Mouse (Mus musculus): Measurements from ENCODE around the gene Tnfsfm13.

Gene Tnfsfm13

DNA sequence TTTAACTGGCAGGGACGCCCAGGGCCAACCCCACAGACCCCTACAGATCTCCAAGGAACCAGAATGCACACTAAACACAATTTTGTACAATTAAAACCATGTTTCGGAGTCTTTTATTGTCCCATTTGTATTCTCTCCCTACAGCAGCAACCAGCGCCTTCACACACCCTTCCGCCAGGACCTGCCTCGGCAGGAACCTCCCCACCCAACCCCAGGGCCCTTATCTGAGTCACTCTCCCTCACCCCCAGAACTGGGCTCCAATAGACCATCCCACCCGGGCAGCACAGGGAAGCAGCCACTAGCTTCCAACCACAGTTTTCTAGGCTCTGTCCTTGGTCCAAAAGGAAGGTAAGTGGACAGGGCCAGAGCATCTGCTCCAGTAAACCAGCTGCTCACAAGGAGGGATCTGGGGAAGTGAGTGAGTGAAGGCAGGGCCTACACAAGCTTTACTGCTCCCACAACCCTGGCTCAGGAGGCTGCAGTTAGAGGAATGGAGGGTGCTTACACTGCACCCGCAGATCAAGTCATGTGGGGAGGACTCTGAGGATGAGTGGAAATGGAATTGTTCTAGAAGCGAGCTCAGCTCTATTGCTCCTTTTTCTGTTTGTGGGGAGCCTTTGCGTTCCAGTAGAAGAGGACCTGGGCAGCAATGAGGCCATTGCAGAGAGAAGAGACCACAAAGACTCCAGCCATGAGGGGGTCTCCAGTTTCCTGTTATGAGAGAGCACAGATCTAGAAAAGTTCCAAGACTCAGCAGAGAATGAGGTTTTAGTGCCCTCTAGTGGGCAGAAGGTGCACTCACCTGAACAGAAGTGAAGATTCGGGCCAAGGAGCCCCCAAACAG is 39.1 kb downstream of the Tnfsfm13 start:
- DNase-seq (ENCODE audit: extremely low read depth, insufficient read length, low spot score), result no peak

DNA sequence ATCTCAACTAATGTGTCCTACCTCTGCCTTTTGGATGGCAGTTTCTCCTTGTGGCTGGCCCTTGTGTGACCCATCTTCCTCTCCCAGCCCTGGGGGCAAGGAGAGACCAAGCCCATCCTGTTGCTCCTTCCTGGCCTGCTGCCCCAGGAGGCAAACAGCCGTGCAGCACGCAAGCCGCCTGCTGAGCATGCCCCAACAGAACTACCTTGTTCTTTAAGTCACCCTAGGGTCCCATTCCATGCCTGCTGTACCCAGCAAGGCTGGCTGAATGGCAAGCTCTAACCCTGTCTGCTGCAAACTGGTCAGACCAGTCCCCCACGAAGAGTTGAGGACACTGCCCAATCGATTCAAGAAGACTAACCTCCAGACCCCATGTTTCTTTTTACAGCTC is 39.8 kb downstream of the Tnfsfm13 start:
- DNase-seq (ENCODE audit: extremely low read depth, insufficient read length, low spot score), result no peak

DNA sequence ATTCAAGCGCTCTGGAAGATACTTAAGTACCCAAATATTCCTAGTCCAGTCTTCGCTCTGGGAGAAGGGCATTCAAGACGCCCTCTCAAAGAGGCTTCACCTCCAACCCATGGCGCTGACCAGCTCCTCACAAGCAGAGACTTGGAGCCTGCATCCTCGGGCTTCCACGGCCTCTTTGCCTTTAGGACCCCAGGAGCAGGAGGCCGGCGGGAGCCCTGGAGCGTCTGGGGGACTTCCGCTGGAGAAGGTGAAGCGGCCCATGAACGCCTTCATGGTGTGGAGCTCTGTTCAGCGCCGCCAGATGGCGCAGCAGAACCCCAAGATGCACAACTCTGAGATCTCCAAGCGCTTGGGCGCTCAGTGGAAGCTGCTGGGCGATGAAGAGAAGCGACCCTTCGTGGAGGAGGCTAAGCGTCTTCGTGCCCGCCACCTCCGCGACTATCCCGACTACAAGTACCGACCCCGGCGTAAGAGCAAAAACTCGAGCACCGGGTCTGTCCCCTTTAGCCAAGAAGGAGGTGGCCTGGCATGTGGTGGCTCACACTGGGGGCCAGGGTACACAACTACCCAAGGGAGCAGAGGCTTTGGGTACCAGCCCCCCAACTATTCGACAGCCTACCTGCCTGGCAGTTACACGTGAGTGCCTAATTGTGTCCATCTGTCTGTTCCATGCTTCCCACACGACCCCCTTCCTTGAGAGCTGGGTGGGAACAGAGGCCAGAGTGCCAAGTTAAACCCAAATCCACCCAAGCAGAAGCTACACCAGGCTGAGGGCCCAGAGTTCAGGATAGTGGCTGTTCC is 40.4 kb downstream of the Tnfsfm13 start, which contains the start of gene Sox15:
Gene Sox15, plus strand, starts transcription at position 51 of the 801 bp plus-strand sequence.
- no peak for DNase-seq (ENCODE audit: extremely low read depth, insufficient read length, low spot score)

DNA sequence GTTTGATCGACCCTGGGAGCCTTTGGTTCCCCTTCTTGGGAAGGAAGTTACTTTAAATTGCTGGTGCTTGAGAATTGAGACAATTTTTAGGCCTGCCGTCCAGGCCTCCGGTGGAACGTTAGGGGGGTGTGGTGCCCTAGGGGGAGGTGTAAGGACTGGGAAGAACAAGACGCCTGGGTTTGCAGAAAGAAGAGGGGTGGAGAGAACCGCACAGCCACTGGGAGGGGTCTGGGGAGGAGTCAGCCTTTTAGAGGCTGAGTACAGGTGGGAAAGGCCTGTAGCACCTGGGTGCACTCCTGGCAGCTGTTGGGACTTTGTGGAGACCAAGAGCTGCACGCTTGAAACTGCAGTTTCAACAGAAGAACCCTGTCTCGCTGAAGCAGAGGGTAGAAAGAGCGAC is 41.1 kb downstream of the Tnfsfm13 start:
- DNase-seq (ENCODE audit: extremely low read depth, insufficient read length, low spot score), result no peak

DNA sequence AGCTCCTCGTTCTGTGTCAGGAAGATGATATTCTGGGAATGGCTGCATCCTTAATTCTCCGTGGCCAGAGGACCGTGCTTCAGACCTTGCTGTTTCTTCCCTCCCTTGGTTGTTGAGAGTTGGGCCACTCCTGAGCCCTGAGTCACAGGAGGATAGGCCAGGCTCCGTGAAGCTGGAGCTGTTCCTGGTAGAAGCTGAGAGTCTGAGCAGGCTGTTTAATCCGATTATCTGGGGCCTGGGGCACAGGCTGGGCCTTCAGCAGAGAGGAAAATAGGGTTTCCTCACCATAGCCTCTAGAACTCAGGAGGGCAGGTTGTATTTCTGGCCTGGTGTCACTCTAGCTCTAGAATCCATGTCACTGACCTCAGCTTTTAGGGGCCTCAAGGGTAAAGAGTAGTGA is 42.5 kb downstream of the Tnfsfm13 start:
- no peak for DNase-seq (ENCODE audit: extremely low read depth, insufficient read length, low spot score)

DNA sequence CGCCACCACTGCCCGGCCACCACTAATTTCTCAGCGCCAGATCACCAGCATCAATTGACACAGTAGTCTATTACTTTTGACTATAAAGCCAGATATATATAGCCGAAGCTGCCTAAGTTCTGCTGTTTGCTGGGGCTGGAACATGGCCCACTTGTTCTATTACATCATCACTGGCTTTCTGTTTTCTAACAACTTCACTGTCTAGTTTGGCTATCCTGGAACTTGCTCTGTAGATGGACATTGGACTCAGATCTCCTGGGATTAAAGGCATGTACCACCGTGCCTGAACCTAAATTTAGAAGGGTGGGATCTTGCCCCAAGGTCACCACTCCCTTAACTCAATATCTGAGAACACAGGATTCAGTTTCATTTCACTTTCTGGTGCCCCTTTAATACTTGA is 50.0 kb downstream of the Tnfsfm13 start:
- DNase-seq (ENCODE audit: extremely low read depth, insufficient read length, low spot score), result no peak

DNA sequence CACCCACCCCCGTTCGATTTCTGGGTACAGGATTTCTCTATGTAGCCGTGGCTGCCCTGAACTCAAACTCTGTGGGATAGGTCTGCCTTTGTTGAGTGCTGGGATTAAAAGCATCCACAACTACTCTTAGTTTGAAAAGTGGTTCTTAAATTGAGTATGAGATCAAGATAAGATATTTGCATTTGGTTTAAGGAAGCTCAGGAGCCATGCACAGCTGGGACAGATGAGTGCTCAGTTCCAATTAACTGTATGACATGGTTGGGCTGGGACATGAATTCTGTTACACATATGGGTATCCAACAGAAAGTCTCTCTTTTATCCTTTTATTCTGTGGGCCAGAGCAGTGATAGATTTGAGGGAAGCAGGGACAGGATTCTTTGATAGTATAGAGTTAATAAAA is 60.4 kb downstream of the Tnfsfm13 start:
- DNase-seq (ENCODE audit: extremely low read depth, insufficient read length, low spot score), result no peak

DNA sequence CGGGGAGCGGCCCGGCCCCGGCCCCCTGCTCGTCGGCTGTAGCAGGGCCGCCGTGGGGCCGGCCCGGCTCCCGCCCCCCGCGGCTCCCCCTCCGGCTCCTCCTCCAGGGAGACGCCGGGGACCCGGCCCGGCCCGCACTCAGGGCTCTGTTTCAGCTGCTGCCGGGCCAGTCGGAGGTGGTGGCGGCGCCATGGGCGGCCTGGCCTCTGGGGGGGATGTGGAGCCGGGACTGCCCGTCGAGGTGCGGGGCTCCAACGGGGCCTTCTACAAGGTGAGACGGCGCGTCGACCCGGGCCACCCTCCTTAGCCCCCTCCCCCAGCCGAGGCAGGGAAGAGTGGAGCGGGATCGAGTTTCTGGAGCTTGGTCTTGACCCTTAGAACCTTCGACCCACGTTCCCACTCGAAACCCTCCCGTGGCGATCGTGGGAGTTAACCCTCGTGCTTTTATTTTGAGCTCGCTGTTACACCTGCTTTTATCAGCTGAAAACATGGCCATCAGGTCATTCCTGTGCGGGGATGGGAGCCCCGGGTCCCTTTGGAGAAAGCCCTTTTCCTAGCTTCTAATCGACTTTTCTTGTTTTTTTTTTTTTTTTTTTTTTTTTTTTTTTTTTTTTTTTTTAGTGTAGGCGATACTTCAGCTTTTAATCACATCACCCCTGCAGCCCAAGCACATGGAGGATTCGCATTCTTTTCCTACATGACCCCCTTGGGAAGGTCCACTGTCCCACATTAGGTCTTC is 62.6 kb downstream of the Tnfsfm13 start:
- peak; percentile 68 for DNase-seq (ENCODE audit: extremely low read depth, insufficient read length, low spot score)
